Mouse (Mus musculus) MEL (cell line): ENCODE results near the gene Csmd2.

Experiments
- CHD2 ChIP-seq: IDR thresholded peaks from 2 replicates; pipeline ENCODE4 v1.6.1; 2011; ENCODE audit warnings: low read length, improper control_type of control experiment
- CTCF ChIP-seq, 3 experiments: IDR thresholded peaks in 2 of 3; conservative IDR thresholded peaks in 1 of 3; 2 replicates each; pipeline ENCODE4 v1.5.1; 2011 to 2012; ENCODE audit warnings: low read length in 3 of 3, low read depth in 2 of 3, mild to moderate bottlenecking in 2 of 3, improper control_type of control experiment in 1 of 3, inconsistent platforms in 1 of 3, mixed read lengths in 1 of 3, moderate library complexity in 1 of 3; ENCODE audit not compliant: control insufficient read depth in 1 of 3, insufficient read depth in 1 of 3, poor library complexity in 1 of 3, severe bottlenecking in 1 of 3
- ELF1 ChIP-seq: IDR thresholded peaks from 2 replicates; pipeline ENCODE4 v1.6.1; 2014; ENCODE audit warnings: low read depth, mild to moderate bottlenecking, inconsistent platforms, low read length, improper control_type of control experiment, moderate library complexity
- EP300 ChIP-seq, 2 experiments: IDR thresholded peaks; 2 replicates each; pipeline ENCODE4 v1.6.1; 2011; ENCODE audit warnings: improper control_type of control experiment in 2 of 2, low read length in 2 of 2, low read depth in 1 of 2, mild to moderate bottlenecking in 1 of 2
- HCFC1 ChIP-seq: IDR thresholded peaks from 2 replicates; pipeline ENCODE4 v1.6.1; 2012; ENCODE audit warnings: low read depth, mild to moderate bottlenecking, inconsistent platforms, low read length, improper control_type of control experiment, moderate library complexity
- MAFK ChIP-seq: IDR thresholded peaks from 2 replicates; pipeline ENCODE4 v1.6.1; 2011; ENCODE audit warnings: low read depth, mild to moderate bottlenecking, low read length, improper control_type of control experiment, borderline replicate concordance
- MAX ChIP-seq: IDR thresholded peaks from 2 replicates; pipeline ENCODE4 v1.6.1; 2011; ENCODE audit warnings: low read length, improper control_type of control experiment
- POLR2A ChIP-seq, 2 experiments: IDR thresholded peaks; 2 replicates each; pipeline ENCODE4 v1.6.1; 2011 to 2012; ENCODE audit warnings: low read length in 2 of 2, mild to moderate bottlenecking in 2 of 2, control low read depth in 1 of 2, improper control_type of control experiment in 1 of 2, low read depth in 1 of 2, moderate library complexity in 1 of 2; ENCODE audit not compliant: control insufficient read depth in 1 of 2, insufficient read depth in 1 of 2, poor library complexity in 1 of 2
- TAL1 ChIP-seq: IDR thresholded peaks from 2 replicates; pipeline ENCODE4 v1.6.1; 2012; ENCODE audit warnings: mild to moderate bottlenecking, inconsistent platforms, low read length, moderate library complexity, mixed read lengths
- UBTF ChIP-seq: IDR thresholded peaks from 2 replicates; pipeline ENCODE4 v1.6.1; 2012; ENCODE audit warnings: low read depth, mild to moderate bottlenecking, inconsistent platforms, low read length, improper control_type of control experiment, moderate library complexity, borderline replicate concordance; ENCODE audit not compliant: insufficient read depth
- ZC3H11A ChIP-seq: IDR thresholded peaks from 2 replicates; pipeline ENCODE4 v1.6.1; 2012; ENCODE audit warnings: low read depth, mild to moderate bottlenecking, inconsistent platforms, low read length, improper control_type of control experiment
- ZNF384 ChIP-seq: IDR thresholded peaks from 2 replicates; pipeline ENCODE4 v1.6.1; 2012; ENCODE audit warnings: low read depth, mild to moderate bottlenecking, inconsistent platforms, low read length, improper control_type of control experiment

- TF ChIP-seq CTCF (IDR thresholded peaks at IDR 0.05 in 2 of 3, conservative IDR thresholded peaks at IDR 0.05 in 1 of 3; ENCODE audit: control insufficient read depth in 1 of 3, insufficient read depth in 1 of 3, low read depth in 2 of 3, low read length in 3 of 3, poor library complexity in 1 of 3, severe bottlenecking in 1 of 3) (no peak), ZC3H11A (no peak), HCFC1 (no peak), POLR2A (IDR thresholded peaks at IDR 0.05; ENCODE audit: control insufficient read depth in 1 of 2, insufficient read depth in 1 of 2, low read depth in 1 of 2, low read length in 2 of 2, poor library complexity in 1 of 2) (no peak), ZNF384 (no peak), UBTF (no peak), CHD2 (no peak), MAFK (no peak), TAL1 (no peak), EP300 (IDR thresholded peaks at IDR 0.05; ENCODE audit: low read depth in 1 of 2, low read length in 2 of 2) (no peak), MAX (no peak), ELF1 (no peak)
These were observed 440.8 kb downstream of the Csmd2 start for GRCm38 (mm10) chr4:128428303-128429107.
